Mouse (Mus musculus): ENCODE data around the gene Phyhd1. TPM values are rescaled to one million over a fixed set of nuclear protein-coding genes. Genes with fewer than 3 reads are reported as not detected.

Gene Phyhd1
- polyA plus RNA-seq, 1 experiment from 2014 or later = 5.0 TPM

GRCm38 (mm10) chr2:30244595-30245178 lies 21.3 kb upstream of the Phyhd1 start:
- Histone ChIP-seq H3K9ac (no peak overlapping the region), H3K4me1 (peaks cover 11% of the 10 kb centered on the region), H3K4me2 (replicated peaks) (no peak overlapping the region), H3K27me3 (no peaks in the 10 kb centered on the region), H3K9me3 (replicated peaks) (no peaks in the 10 kb centered on the region), H3K36me3 (peaks cover 72% of the 10 kb centered on the region), H3K27ac (no peak overlapping the region), H3K4me3 (no peak overlapping the region)
- 77% methylated on average over 7 of the region's 7 CpGs for WGBS
- no peak for ATAC-seq (ENCODE audit: low FRiP score)

- peaks cover 66% of the 10 kb centered on the region for H3K36me3 ChIP-seq
- H3K4me2 ChIP-seq (replicated peaks) = no peak overlapping the region
- no peak overlapping the region for H3K27ac ChIP-seq
- no peaks in the 10 kb centered on the region for H3K27me3 ChIP-seq
- H3K9ac ChIP-seq = no peak overlapping the region
- H3K4me3 ChIP-seq = no peak overlapping the region
- H3K9me3 ChIP-seq (replicated peaks) = no peaks in the 10 kb centered on the region
- 93% methylated on average over 5 of the region's 5 CpGs for WGBS
- H3K4me1 ChIP-seq = peaks cover 14% of the 10 kb centered on the region; the same call in 1 of the 2 replicates
- no peak for ATAC-seq (ENCODE audit: low FRiP score)
Observed at GRCm38 (mm10) chr2:30247036-30247435, 19.0 kb upstream of the Phyhd1 start.

- Histone ChIP-seq H3K36me3 (peaks cover 59% of the 10 kb centered on the region), H3K4me1 (peaks cover 11% of the 10 kb centered on the region; the same call in 1 of the 2 replicates), H3K27me3 (no peaks in the 10 kb centered on the region), H3K4me3 (no peak overlapping the region), H3K9me3 (replicated peaks) (no peaks in the 10 kb centered on the region), H3K27ac (no peak overlapping the region), H3K9ac (no peak overlapping the region), H3K4me2 (replicated peaks) (no peak overlapping the region)
- no peak for ATAC-seq (ENCODE audit: low FRiP score)
- 75% methylated on average over 4 of the region's 4 CpGs for WGBS
Observed at GRCm38 (mm10) chr2:30247681-30248080, 18.3 kb upstream of the Phyhd1 start.

GRCm38 (mm10) chr2:30249182-30249581 lies 16.8 kb upstream of the Phyhd1 start:
- peaks cover 9% of the 10 kb centered on the region; the same call in 1 of the 2 replicates for H3K4me1 ChIP-seq
- no peak overlapping the region for H3K27ac ChIP-seq
- no peak overlapping the region for H3K4me2 ChIP-seq (replicated peaks)
- ATAC-seq (ENCODE audit: low FRiP score) = no peak
- H3K36me3 ChIP-seq = peaks cover 57% of the 10 kb centered on the region
- over 99% methylated on average over 3 of the region's 3 CpGs for WGBS
- H3K4me3 ChIP-seq = no peak overlapping the region
- H3K9me3 ChIP-seq (replicated peaks) = no peaks in the 10 kb centered on the region
- no peaks in the 10 kb centered on the region for H3K27me3 ChIP-seq
- H3K9ac ChIP-seq = no peak overlapping the region

- H3K4me2 ChIP-seq (replicated peaks) = no peak overlapping the region
- whole genome bisulfite sequencing = 88% methylated on average over 10 of the region's 10 CpGs
- H3K27ac ChIP-seq = no peak overlapping the region
- H3K9me3 ChIP-seq (replicated peaks) = no peaks in the 10 kb centered on the region
- peaks cover 6% of the 10 kb centered on the region; the same call in 1 of the 2 replicates for H3K4me1 ChIP-seq
- H3K36me3 ChIP-seq = peaks cover 60% of the 10 kb centered on the region
- H3K9ac ChIP-seq = no peak overlapping the region
- no peak overlapping the region for H3K4me3 ChIP-seq
- H3K27me3 ChIP-seq = no peaks in the 10 kb centered on the region
- ATAC-seq (ENCODE audit: low FRiP score) = no peak
Observed at GRCm38 (mm10) chr2:30250166-30251128, 15.6 kb upstream of the Phyhd1 start.

GRCm38 (mm10) chr2:30251417-30252104 lies 14.4 kb upstream of the Phyhd1 start:
- Histone ChIP-seq H3K27me3 (no peaks in the 10 kb centered on the region), H3K4me3 (no peak overlapping the region), H3K27ac (no peak overlapping the region; the same call in 1 of the 2 replicates), H3K9me3 (replicated peaks) (no peaks in the 10 kb centered on the region), H3K36me3 (peaks cover 64% of the 10 kb centered on the region), H3K9ac (no peak overlapping the region), H3K4me2 (replicated peaks) (no peak overlapping the region), H3K4me1 (peaks cover 6% of the 10 kb centered on the region; the same call in 1 of the 2 replicates)
- ATAC-seq (ENCODE audit: low FRiP score) = no peak
- WGBS = 81% methylated on average over 5 of the region's 5 CpGs

GRCm38 (mm10) chr2:30252521-30252920 lies 13.5 kb upstream of the Phyhd1 start:
- H3K4me1 ChIP-seq = peaks cover 6% of the 10 kb centered on the region; the same call in 1 of the 2 replicates
- no peak overlapping the region for H3K9ac ChIP-seq
- no peaks in the 10 kb centered on the region for H3K27me3 ChIP-seq
- H3K4me2 ChIP-seq (replicated peaks) = no peak overlapping the region
- H3K27ac ChIP-seq = no peak overlapping the region
- H3K9me3 ChIP-seq (replicated peaks) = no peaks in the 10 kb centered on the region
- no peak for ATAC-seq (ENCODE audit: low FRiP score)
- whole genome bisulfite sequencing = 86% methylated on average over 3 of the region's 3 CpGs
- peaks cover 73% of the 10 kb centered on the region for H3K36me3 ChIP-seq
- no peak overlapping the region for H3K4me3 ChIP-seq

- no peak overlapping the region for H3K27ac ChIP-seq
- ATAC-seq (ENCODE audit: low FRiP score) = no peak
- peaks cover 80% of the 10 kb centered on the region for H3K36me3 ChIP-seq
- WGBS = 83% methylated on average over 5 of the region's 5 CpGs
- H3K27me3 ChIP-seq = no peaks in the 10 kb centered on the region
- H3K9me3 ChIP-seq (replicated peaks) = no peaks in the 10 kb centered on the region
- H3K4me2 ChIP-seq (replicated peaks) = no peak overlapping the region
- peaks cover 6% of the 10 kb centered on the region; the same call in 1 of the 2 replicates for H3K4me1 ChIP-seq
- H3K4me3 ChIP-seq = no peak overlapping the region
- no peak overlapping the region for H3K9ac ChIP-seq
Observed at GRCm38 (mm10) chr2:30253809-30254208, 12.2 kb upstream of the Phyhd1 start.

GRCm38 (mm10) chr2:30255631-30256395 lies 10.2 kb upstream of the Phyhd1 start:
- Histone ChIP-seq H3K27me3 (no peaks in the 10 kb centered on the region), H3K27ac (no peak overlapping the region), H3K4me1 (peaks cover 6% of the 10 kb centered on the region; the same call in 1 of the 2 replicates), H3K4me3 (no peak overlapping the region), H3K4me2 (replicated peaks) (no peak overlapping the region), H3K9ac (no peak overlapping the region), H3K36me3 (peaks cover 87% of the 10 kb centered on the region), H3K9me3 (replicated peaks) (no peaks in the 10 kb centered on the region)
- 96% methylated on average over 42 of the region's 42 CpGs for WGBS
- ATAC-seq (ENCODE audit: low FRiP score) = no peak

- H3K4me3 ChIP-seq = no peak overlapping the region
- no peak for ATAC-seq (ENCODE audit: low FRiP score)
- H3K9me3 ChIP-seq (replicated peaks) = no peaks in the 10 kb centered on the region
- H3K36me3 ChIP-seq = peaks cover 83% of the 10 kb centered on the region
- H3K9ac ChIP-seq = no peak overlapping the region
- no peak overlapping the region for H3K4me2 ChIP-seq (replicated peaks)
- H3K27me3 ChIP-seq = no peaks in the 10 kb centered on the region
- 96% methylated on average over 30 of the region's 30 CpGs for WGBS
- H3K27ac ChIP-seq = no peak overlapping the region
- peaks cover 2% of the 10 kb centered on the region; the same call in 1 of the 2 replicates for H3K4me1 ChIP-seq
Observed at GRCm38 (mm10) chr2:30256616-30257350, 9.2 kb upstream of the Phyhd1 start.
